Mouse (Mus musculus): ENCODE measurements around the gene Ccdc97.

- TF ChIP-seq POLR2A (IDR thresholded peaks at IDR 0.05; ENCODE audit: low read depth, low read length) = no peak
- TF ChIP-seq CTCF (IDR thresholded peaks at IDR 0.05; ENCODE audit: extremely low read depth, insufficient read length, insufficient replicate concordance, low read depth, low read length) = no peak
Measured at GRCm38 (mm10) chr7:25717478-25717877, 1.4 kb downstream of the Ccdc97 start.

All from small intestine, adult 2 months (tissue).